In the genomic region with DNA sequence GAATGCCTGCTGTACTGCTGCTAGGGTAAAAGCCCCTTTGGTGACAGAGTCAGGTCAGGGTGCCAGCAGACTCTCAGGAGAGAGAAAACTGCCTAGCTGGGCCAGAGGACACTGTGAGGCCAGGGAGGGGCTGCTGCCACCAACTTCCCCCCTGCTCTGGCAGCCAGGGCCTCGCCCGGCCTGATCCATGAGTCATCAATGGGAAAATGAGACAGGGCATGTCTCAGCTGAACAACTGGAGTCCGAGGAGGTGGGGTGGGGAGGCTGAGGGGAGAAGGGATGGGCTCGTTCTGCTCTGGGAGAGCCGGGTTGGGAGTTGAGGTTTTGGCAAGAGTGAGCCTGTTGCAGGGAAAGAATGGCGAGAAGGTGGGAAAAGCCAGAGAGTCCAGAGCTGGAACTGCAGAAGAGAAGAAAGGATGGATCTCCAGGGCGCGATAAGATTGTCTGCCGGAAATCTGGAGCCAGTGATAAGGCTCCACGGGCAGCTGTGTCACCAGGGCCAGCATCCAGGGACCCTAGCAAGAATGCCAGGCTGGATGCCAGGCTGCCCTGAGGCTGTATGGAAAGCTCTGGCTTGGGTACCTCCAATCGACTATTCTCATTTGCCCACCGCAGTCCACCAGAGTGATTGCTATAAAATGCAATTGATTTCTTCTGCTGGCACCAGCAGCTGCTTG, we compare ENCODE assay signal across 9 mouse cellular contexts. TPM values are rescaled to one million over a fixed set of nuclear protein-coding genes. Genes with fewer than 3 reads are reported as not detected.
DNase-seq lines count a peak whose midpoint lies in the region; ATAC-seq and TF ChIP-seq lines count a peak whose summit lies in the region.
"Had no signal": no experiment of that assay in that cellular context is flagged by ENCODE, and none has a peak within 500 bp of the region (broad histone marks: within the 10 kb centered on the region; RNA-seq: fewer than 3 reads in every experiment).

No protein-coding gene starts in this region.

- no peak for TF ChIP-seq CTCF in forebrain, postnatal 0 days (IDR thresholded peaks at IDR 0.05; ENCODE audit: low read depth)

- peaks cover 15% of the 10 kb centered on the region for H3K36me3 ChIP-seq in forebrain, embryonic 10.5 days (replicated peaks)
- no peaks in the 10 kb centered on the region for H3K36me3 ChIP-seq in forebrain, postnatal 0 days (ENCODE audit: insufficient read depth)
- peaks cover 24% of the 10 kb centered on the region for H3K36me3 ChIP-seq in heart, embryonic 10.5 days
- H3K36me3 ChIP-seq in forebrain, embryonic 16.5 days (ENCODE audit: control insufficient read depth, insufficient read depth) = no peaks in the 10 kb centered on the region
- H3K36me3 ChIP-seq: liver, embryonic 15.5 days had no signal

- H3K4me1 ChIP-seq in forebrain, embryonic 10.5 days = peaks cover 29% of the 10 kb centered on the region
- 0 out of 2 replicates have a peak, but pooled peaks cover 9% of the 10 kb centered on the region for H3K4me1 ChIP-seq in forebrain, postnatal 0 days (ENCODE audit: insufficient read depth)
- H3K4me1 ChIP-seq in heart, embryonic 10.5 days = peaks cover 61% of the 10 kb centered on the region
- peaks cover 18% of the 10 kb centered on the region for H3K4me1 ChIP-seq in forebrain, embryonic 16.5 days (replicated peaks; ENCODE audit: control insufficient read depth, insufficient read depth, low read length)

- no peak for DNase-seq in forebrain, embryonic 10.5 days (ENCODE audit: extremely low spot score, low spot score)
- DNase-seq in forebrain, postnatal 0 days = no peak
- DNase-seq in adrenal gland, postnatal 10 days = peak; percentile 74
- no peak for DNase-seq in heart, embryonic 10.5 days (ENCODE audit: low spot score)
- peak; percentile 79 for DNase-seq in lung, postnatal 10 days
- DNase-seq in cerebellum, adult 11 months = no peak
- DNase-seq in ovary, postnatal 14 days (ENCODE audit: low spot score) = no peak

- no peak overlapping the region for H3K4me3 ChIP-seq in forebrain, embryonic 10.5 days
- no peak overlapping the region for H3K4me3 ChIP-seq in forebrain, postnatal 0 days (ENCODE audit: low read depth, low read length)
- H3K4me3 ChIP-seq in heart, embryonic 10.5 days = no peak overlapping the region
- H3K4me3 ChIP-seq in forebrain, embryonic 16.5 days (replicated peaks; ENCODE audit: low read length) = no peak overlapping the region
- H3K4me3 ChIP-seq: liver, embryonic 15.5 days had no signal

- no peak overlapping the region for H3K9ac ChIP-seq in forebrain, postnatal 0 days
- H3K9ac ChIP-seq in forebrain, embryonic 16.5 days (replicated peaks; ENCODE audit: low read depth, low read length) = no peak overlapping the region
- H3K9ac ChIP-seq: liver, embryonic 15.5 days had no signal

- WGBS in forebrain, embryonic 10.5 days = 77% methylated on average over 12 of the region's 12 CpGs
- WGBS in forebrain, postnatal 0 days = 49% methylated on average over 12 of the region's 12 CpGs
- 42% methylated on average over 12 of the region's 12 CpGs for WGBS in heart, embryonic 10.5 days
- 58% methylated on average over 12 of the region's 12 CpGs for WGBS in forebrain, embryonic 16.5 days

- 0 out of 2 replicates have a peak overlapping the region, but pooled peaks have one; percentile 31 for H3K27ac ChIP-seq in forebrain, embryonic 10.5 days
- no peak overlapping the region for H3K27ac ChIP-seq in forebrain, postnatal 0 days (ENCODE audit: low read depth, low read length)
- H3K27ac ChIP-seq in heart, embryonic 10.5 days = peak overlapping the region; percentile 37
- H3K27ac ChIP-seq in forebrain, embryonic 16.5 days (ENCODE audit: low read length) = no peak overlapping the region
- H3K27ac ChIP-seq: liver, embryonic 15.5 days had no signal

- no peaks in the 10 kb centered on the region for H3K9me3 ChIP-seq in forebrain, embryonic 10.5 days
- H3K9me3 ChIP-seq in forebrain, postnatal 0 days (ENCODE audit: low read length) = no peaks in the 10 kb centered on the region
- H3K9me3 ChIP-seq in heart, embryonic 10.5 days = no peaks in the 10 kb centered on the region
- H3K9me3 ChIP-seq in forebrain, embryonic 16.5 days (ENCODE audit: control insufficient read depth, low read length) = no peaks in the 10 kb centered on the region
- H3K9me3 ChIP-seq: liver, embryonic 15.5 days had no signal

- H3K4me2 ChIP-seq in forebrain, postnatal 0 days (ENCODE audit: low read depth) = no peak overlapping the region
- no peak overlapping the region for H3K4me2 ChIP-seq in forebrain, embryonic 16.5 days (ENCODE audit: low read length)
- H3K4me2 ChIP-seq: liver, embryonic 15.5 days had no signal

- H3K27me3 ChIP-seq in forebrain, embryonic 10.5 days (ENCODE audit: poor library complexity, severe bottlenecking) = peaks cover 54% of the 10 kb centered on the region
- H3K27me3 ChIP-seq in forebrain, postnatal 0 days (ENCODE audit: insufficient read depth, low read length) = no peaks in the 10 kb centered on the region
- H3K27me3 ChIP-seq in heart, embryonic 10.5 days (ENCODE audit: insufficient read depth, poor library complexity, severe bottlenecking) = no peaks in the 10 kb centered on the region
- no peaks in the 10 kb centered on the region for H3K27me3 ChIP-seq in forebrain, embryonic 16.5 days (replicated peaks; ENCODE audit: control insufficient read depth, insufficient read depth, low read length)

- ATAC-seq in forebrain, postnatal 0 days = no peak
- ATAC-seq in forebrain, embryonic 16.5 days = no peak

RNA-seq across cellular contexts. Expression of gene Phlda3, which starts 5.1 kb away (rescaled TPM):
- polyA plus RNA-seq in forebrain, embryonic 10.5 days (2016; fragmentation: Nextera tagmentation; extraction: Ambion mirVana) = 20.2 and 21.4 TPM in 2 replicates
- 23.6 and 27.2 TPM in 2 replicates for total RNA-seq in forebrain, postnatal 0 days (2014; rRNA removed)
- 28.5 and 30.3 TPM in 2 replicates for polyA plus RNA-seq in forebrain, postnatal 0 days (2015; fragmentation: Nextera tagmentation; extraction: Ambion mirVana)
- total RNA-seq in adrenal gland, postnatal 10 days (2021) = 10 to 100 TPM; 42.9 to 82.7 TPM
- 63.2 and 65.3 TPM in 2 replicates for polyA plus RNA-seq in heart, embryonic 10.5 days (2016; fragmentation: Nextera tagmentation; extraction: Ambion mirVana)
- polyA plus RNA-seq in forebrain, embryonic 16.5 days (2015; fragmentation: Nextera tagmentation; extraction: Ambion mirVana) = 17.3 and 19.9 TPM in 2 replicates

RNA-seq across cellular contexts. Expression of gene Tnni1, which starts 8.2 kb away (rescaled TPM):
- polyA plus RNA-seq in forebrain, embryonic 10.5 days (2016; fragmentation: Nextera tagmentation; extraction: Ambion mirVana) = 0.55 and 1.3 TPM in 2 replicates
- total RNA-seq in forebrain, postnatal 0 days (2014; rRNA removed) = 0.19 TPM in 1 of 2 replicates, not detected in the other
- 0.39 and 0.48 TPM in 2 replicates for polyA plus RNA-seq in forebrain, postnatal 0 days (2015; fragmentation: Nextera tagmentation; extraction: Ambion mirVana)
- total RNA-seq in adrenal gland, postnatal 10 days (2021) = 10 to 100 TPM in 1 of 2 experiments, 1 to 10 TPM in 1; 7.7 to 41.7 TPM
- polyA plus RNA-seq in heart, embryonic 10.5 days (2016; fragmentation: Nextera tagmentation; extraction: Ambion mirVana) = 2,290 and 3,821 TPM in 2 replicates
- 0.88 TPM in 1 of 2 replicates, not detected in the other for polyA plus RNA-seq in forebrain, embryonic 16.5 days (2015; fragmentation: Nextera tagmentation; extraction: Ambion mirVana)

RNA-seq across cellular contexts. Expression of gene Lad1, which starts 47.4 kb away (rescaled TPM):
- 3.1 and 3.7 TPM in 2 replicates for polyA plus RNA-seq in forebrain, embryonic 10.5 days (2016; fragmentation: Nextera tagmentation; extraction: Ambion mirVana)
- total RNA-seq in forebrain, postnatal 0 days (2014; rRNA removed) = 0.31 and 0.81 TPM in 2 replicates
- polyA plus RNA-seq in forebrain, postnatal 0 days (2015; fragmentation: Nextera tagmentation; extraction: Ambion mirVana) = 0.35 and 0.40 TPM in 2 replicates
- under 1 TPM; 0.21 TPM for total RNA-seq in adrenal gland, postnatal 10 days (2021)
- 3.3 and 6.8 TPM in 2 replicates for polyA plus RNA-seq in heart, embryonic 10.5 days (2016; fragmentation: Nextera tagmentation; extraction: Ambion mirVana)
- polyA plus RNA-seq in forebrain, embryonic 16.5 days (2015; fragmentation: Nextera tagmentation; extraction: Ambion mirVana) = 0.31 and 0.44 TPM in 2 replicates

RNA-seq across cellular contexts. Expression of gene Csrp1, which starts 51.2 kb away (rescaled TPM):
- 41.9 and 42.0 TPM in 2 replicates for polyA plus RNA-seq in forebrain, embryonic 10.5 days (2016; fragmentation: Nextera tagmentation; extraction: Ambion mirVana)
- total RNA-seq in forebrain, postnatal 0 days (2014; rRNA removed) = 53.2 and 55.7 TPM in 2 replicates
- polyA plus RNA-seq in forebrain, postnatal 0 days (2015; fragmentation: Nextera tagmentation; extraction: Ambion mirVana) = 20.8 and 21.0 TPM in 2 replicates
- 10 to 100 TPM; 94.9 to 97.9 TPM for total RNA-seq in adrenal gland, postnatal 10 days (2021)
- polyA plus RNA-seq in heart, embryonic 10.5 days (2016; fragmentation: Nextera tagmentation; extraction: Ambion mirVana) = 202 and 238 TPM in 2 replicates
- 14.5 and 17.6 TPM in 2 replicates for polyA plus RNA-seq in forebrain, embryonic 16.5 days (2015; fragmentation: Nextera tagmentation; extraction: Ambion mirVana)

Comparison
In these comparisons a context has a peak if more than half of its experiments do, and no peak if none do; other contexts are left out.
1. H3K27ac ChIP-seq: peak in forebrain, embryonic 10.5 days (single experiment) and heart, embryonic 10.5 days (single experiment); none in forebrain, postnatal 0 days (single experiment) and forebrain, embryonic 16.5 days (single experiment).
2. DNase-seq: peak in adrenal gland, postnatal 10 days (single experiment) and lung, postnatal 10 days (single experiment); none in forebrain, embryonic 10.5 days (single experiment), forebrain, postnatal 0 days (single experiment), heart, embryonic 10.5 days (single experiment), cerebellum, adult 11 months (single experiment) and ovary, postnatal 14 days (single experiment).
3. RNA of gene Tnni1, which starts 8.2 kb away (polyA plus RNA-seq): 2,290 to 3,821 TPM in heart, embryonic 10.5 days; 0.55 to 1.3 TPM in forebrain, embryonic 10.5 days, 0.39 to 0.48 TPM in forebrain, postnatal 0 days and 0.88 TPM in forebrain, embryonic 16.5 days; every median in the first group is over 100 times any median in the second.